Mouse (Mus musculus): ENCODE data around the gene Nek1. TPM values are rescaled to one million over a fixed set of nuclear protein-coding genes. Genes with fewer than 3 reads are reported as not detected.

Gene Nek1
- polyA plus RNA-seq, 1 experiment from 2014 or later: 14.3 TPM

DNA sequence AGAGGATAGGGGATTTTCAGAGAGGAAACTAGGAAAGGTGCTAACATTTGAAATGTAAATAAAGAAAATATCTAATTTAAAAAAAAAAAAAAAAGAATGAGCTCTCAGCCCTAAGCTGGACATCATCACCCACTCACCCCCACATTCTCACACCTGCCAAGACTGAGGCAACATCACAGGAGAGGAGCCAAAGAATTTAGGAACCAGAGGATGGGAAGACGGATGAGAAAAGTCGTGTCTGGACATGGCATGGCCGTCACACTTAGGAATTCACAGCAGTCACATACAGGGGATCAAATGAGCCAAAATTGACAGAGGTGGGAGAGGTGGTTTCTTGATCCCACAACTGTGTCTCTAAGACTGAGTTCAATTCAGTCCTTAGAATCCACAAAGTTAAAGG is 165.5 kb downstream of the Nek1 start:
- Histone ChIP-seq H3K4me3 (replicated peaks; ENCODE audit: low read depth, low read length) (no peak overlapping the region), H3K4me2 (ENCODE audit: low read length) (no peak overlapping the region), H3K27me3 (ENCODE audit: insufficient read depth, low read length) (no peaks in the 10 kb centered on the region), H3K27ac (no peak overlapping the region), H3K4me1 (replicated peaks; ENCODE audit: insufficient read depth, low read length) (no peaks in the 10 kb centered on the region), H3K9me3 (replicated peaks; ENCODE audit: low read length) (no peaks in the 10 kb centered on the region), H3K36me3 (ENCODE audit: insufficient read depth, low read length) (no peaks in the 10 kb centered on the region), H3K9ac (ENCODE audit: low read depth, low read length) (no peak overlapping the region)
- DNase-seq (ENCODE audit: low spot score) (no peak), ATAC-seq (replicated peaks; ENCODE audit: low FRiP score, low read depth) (no peak)
- TF ChIP-seq CTCF (IDR thresholded peaks at IDR 0.05; ENCODE audit: low read depth): no peak
- 84% methylated on average over 3 of the region's 3 CpGs for WGBS

DNA sequence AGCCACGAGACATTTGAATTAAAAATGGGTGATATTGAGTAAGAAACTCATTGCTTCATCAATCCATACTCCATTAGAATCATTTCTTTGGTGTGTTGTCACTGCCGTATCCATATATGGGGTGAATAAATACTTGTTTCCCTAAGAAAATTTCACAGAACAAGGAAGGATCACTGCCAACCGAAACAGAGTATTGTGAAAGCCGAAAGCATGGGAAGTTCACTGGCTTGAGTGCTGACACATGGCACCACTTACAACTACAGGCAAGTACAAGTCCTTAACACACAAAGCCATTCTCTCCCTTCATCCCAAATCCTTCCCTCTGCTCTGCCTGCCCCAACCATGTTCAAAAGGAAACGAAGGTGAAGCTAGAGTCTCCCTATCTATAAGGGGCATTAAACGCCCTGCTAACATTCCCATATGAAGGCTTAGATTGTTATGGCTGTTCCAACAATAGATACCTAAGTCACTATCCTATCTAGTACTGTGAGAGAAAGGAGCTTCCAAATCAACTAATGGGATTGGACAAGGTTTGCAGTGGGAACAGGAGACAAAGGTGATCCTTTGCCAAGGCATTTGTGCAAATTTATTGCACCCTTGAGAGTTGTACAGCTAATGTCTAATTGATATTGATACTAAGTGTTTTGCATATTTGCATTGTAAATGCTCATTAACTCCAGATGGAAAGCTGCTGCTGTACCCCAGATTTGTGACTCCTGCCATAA is 168.6 kb downstream of the Nek1 start:
- ATAC-seq (replicated peaks; ENCODE audit: low FRiP score, low read depth) (no peak), DNase-seq (ENCODE audit: low spot score) (no peak)
- WGBS: 85% methylated on average over 6 of the region's 6 CpGs
- Histone ChIP-seq H3K4me1 (replicated peaks; ENCODE audit: insufficient read depth, low read length) (no peaks in the 10 kb centered on the region), H3K4me2 (ENCODE audit: low read length) (no peak overlapping the region), H3K36me3 (ENCODE audit: insufficient read depth, low read length) (no peaks in the 10 kb centered on the region), H3K4me3 (replicated peaks; ENCODE audit: low read depth, low read length) (no peak overlapping the region), H3K27ac (no peak overlapping the region), H3K9me3 (replicated peaks; ENCODE audit: low read length) (no peaks in the 10 kb centered on the region), H3K9ac (ENCODE audit: low read depth, low read length) (no peak overlapping the region), H3K27me3 (ENCODE audit: insufficient read depth, low read length) (no peaks in the 10 kb centered on the region)
- no peak for TF ChIP-seq CTCF (IDR thresholded peaks at IDR 0.05; ENCODE audit: low read depth)

DNA sequence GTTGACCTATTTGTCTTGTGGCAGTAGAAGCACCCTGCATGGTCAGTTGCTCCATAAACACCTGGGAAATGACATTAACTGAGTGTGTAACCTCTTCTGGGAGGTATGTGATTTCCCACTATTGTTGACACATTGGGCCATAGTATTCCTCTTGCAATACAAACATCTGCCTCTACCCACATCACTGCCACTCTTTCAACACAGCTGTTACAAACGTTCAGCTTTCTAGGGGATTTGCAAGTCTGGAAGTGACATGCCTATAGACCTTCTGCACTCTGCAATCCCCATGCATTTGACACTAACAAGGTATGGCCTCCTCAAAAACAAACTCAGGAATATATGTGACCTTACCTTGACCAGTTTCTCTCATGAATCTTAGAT is 169.2 kb downstream of the Nek1 start:
- 41% methylated on average over 1 of the region's 1 CpGs for WGBS
- Histone ChIP-seq H3K9me3 (replicated peaks; ENCODE audit: low read length) (no peaks in the 10 kb centered on the region), H3K4me2 (ENCODE audit: low read length) (no peak overlapping the region), H3K27me3 (ENCODE audit: insufficient read depth, low read length) (no peaks in the 10 kb centered on the region), H3K9ac (ENCODE audit: low read depth, low read length) (no peak overlapping the region), H3K36me3 (ENCODE audit: insufficient read depth, low read length) (no peaks in the 10 kb centered on the region), H3K4me1 (replicated peaks; ENCODE audit: insufficient read depth, low read length) (no peaks in the 10 kb centered on the region), H3K4me3 (replicated peaks; ENCODE audit: low read depth, low read length) (no peak overlapping the region), H3K27ac (no peak overlapping the region)
- no peak for TF ChIP-seq CTCF (IDR thresholded peaks at IDR 0.05; ENCODE audit: low read depth)
- DNase-seq (ENCODE audit: low spot score) (no peak), ATAC-seq (replicated peaks; ENCODE audit: low FRiP score, low read depth) (no peak)

DNA sequence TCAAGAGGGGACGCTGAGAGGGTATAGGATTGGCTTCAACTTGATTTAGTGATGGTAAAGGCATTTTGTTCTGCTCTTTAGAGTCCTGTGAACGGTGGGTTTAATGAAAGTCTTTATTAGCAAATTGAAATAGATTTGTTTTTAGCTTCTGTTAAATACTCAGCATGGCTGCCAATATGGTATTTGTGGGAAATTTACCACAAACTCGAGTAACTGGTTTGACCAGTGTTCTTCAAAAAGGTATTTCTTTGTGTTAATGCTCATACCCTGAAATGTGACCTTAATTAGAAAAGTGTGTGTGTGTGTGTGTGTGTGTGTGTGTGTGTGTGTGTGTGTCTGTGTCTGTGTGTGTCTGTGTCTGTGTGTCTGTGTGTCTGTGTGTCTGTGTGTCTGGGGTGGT is 178.6 kb downstream of the Nek1 start:
- Histone ChIP-seq H3K9me3 (replicated peaks; ENCODE audit: low read length) (no peaks in the 10 kb centered on the region), H3K4me3 (replicated peaks; ENCODE audit: low read depth, low read length) (no peak overlapping the region), H3K4me2 (ENCODE audit: low read length) (no peak overlapping the region), H3K36me3 (ENCODE audit: insufficient read depth, low read length) (no peaks in the 10 kb centered on the region), H3K4me1 (replicated peaks; ENCODE audit: insufficient read depth, low read length) (no peaks in the 10 kb centered on the region), H3K27me3 (ENCODE audit: insufficient read depth, low read length) (no peaks in the 10 kb centered on the region), H3K27ac (no peak overlapping the region), H3K9ac (ENCODE audit: low read depth, low read length) (no peak overlapping the region)
- DNase-seq (ENCODE audit: low spot score): no peak
- 63% methylated on average over 3 of the region's 3 CpGs for WGBS
- no peak for TF ChIP-seq CTCF (IDR thresholded peaks at IDR 0.05; ENCODE audit: low read depth)
- ATAC-seq (replicated peaks; ENCODE audit: low FRiP score, low read depth): no peak

DNA sequence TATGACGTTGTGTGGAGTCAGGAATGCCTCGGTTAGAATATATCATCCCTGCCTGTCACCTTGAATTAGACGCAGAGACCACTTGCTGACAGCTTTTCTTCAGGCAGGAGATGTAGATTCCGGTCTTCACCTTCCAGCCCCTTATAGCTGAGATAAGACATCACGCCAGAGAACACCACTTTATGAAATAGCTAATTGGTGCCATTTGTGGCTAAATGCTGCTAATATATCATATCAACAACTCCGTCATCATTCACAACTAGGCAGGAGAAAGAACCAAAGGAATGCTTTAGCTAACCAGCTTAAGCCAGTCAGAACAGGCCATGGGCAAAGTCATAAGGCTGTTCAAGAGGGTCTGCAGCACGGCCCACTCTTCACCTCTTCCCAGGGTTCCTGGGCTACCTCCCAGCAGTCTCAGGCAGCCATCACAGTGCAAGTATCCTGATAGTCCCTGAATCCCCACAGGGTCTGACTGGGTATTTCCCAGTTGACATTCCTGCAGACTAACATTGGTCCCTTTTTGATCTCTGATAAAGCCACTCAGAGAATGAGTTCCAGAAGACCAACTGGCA is 181.0 kb downstream of the Nek1 start:
- Histone ChIP-seq H3K9ac (ENCODE audit: low read depth, low read length) (no peak overlapping the region), H3K4me3 (replicated peaks; ENCODE audit: low read depth, low read length) (no peak overlapping the region), H3K9me3 (replicated peaks; ENCODE audit: low read length) (no peaks in the 10 kb centered on the region), H3K4me1 (replicated peaks; ENCODE audit: insufficient read depth, low read length) (no peaks in the 10 kb centered on the region), H3K27ac (no peak overlapping the region), H3K36me3 (ENCODE audit: insufficient read depth, low read length) (no peaks in the 10 kb centered on the region), H3K27me3 (ENCODE audit: insufficient read depth, low read length) (no peaks in the 10 kb centered on the region), H3K4me2 (ENCODE audit: low read length) (no peak overlapping the region)
- 71% methylated on average over 7 of the region's 7 CpGs for WGBS
- no peak for DNase-seq (ENCODE audit: low spot score)
- no peak for TF ChIP-seq CTCF (IDR thresholded peaks at IDR 0.05; ENCODE audit: low read depth)
- no peak for ATAC-seq (replicated peaks; ENCODE audit: low FRiP score, low read depth)

DNA sequence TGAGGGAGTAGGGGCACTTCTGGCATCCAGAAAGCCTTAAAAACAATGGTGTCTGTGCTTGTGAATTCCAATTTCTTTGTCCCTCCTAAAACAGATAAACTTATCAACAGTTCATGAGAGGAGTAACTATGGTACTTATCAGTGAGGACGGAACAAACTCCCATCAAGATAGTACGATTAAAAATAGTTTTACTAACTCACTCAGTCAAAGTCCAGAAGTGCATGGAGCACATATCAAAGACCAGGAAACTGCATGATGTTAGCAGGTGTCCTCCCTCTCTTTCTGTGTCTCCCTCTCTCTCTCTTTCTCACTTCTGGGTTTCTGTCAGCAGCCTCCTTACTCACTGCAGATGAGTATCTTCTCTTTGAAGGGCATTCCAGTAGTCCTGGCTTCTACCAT is 182.9 kb downstream of the Nek1 start:
- H3K27ac ChIP-seq: no peak overlapping the region
- no peaks in the 10 kb centered on the region for H3K9me3 ChIP-seq (replicated peaks; ENCODE audit: low read length)
- H3K4me1 ChIP-seq (replicated peaks; ENCODE audit: insufficient read depth, low read length): no peaks in the 10 kb centered on the region
- WGBS: 79% methylated on average over 2 of the region's 2 CpGs
- no peak overlapping the region for H3K9ac ChIP-seq (ENCODE audit: low read depth, low read length)
- no peak overlapping the region for H3K4me2 ChIP-seq (ENCODE audit: low read length)
- TF ChIP-seq CTCF (IDR thresholded peaks at IDR 0.05; ENCODE audit: low read depth): no peak
- DNase-seq (ENCODE audit: low spot score) (no peak), ATAC-seq (replicated peaks; ENCODE audit: low FRiP score, low read depth) (no peak)
- H3K36me3 ChIP-seq (ENCODE audit: insufficient read depth, low read length): no peaks in the 10 kb centered on the region
- H3K4me3 ChIP-seq (replicated peaks; ENCODE audit: low read depth, low read length): no peak overlapping the region
- H3K27me3 ChIP-seq (ENCODE audit: insufficient read depth, low read length): no peaks in the 10 kb centered on the region

Data from kidney, postnatal 0 days (tissue).